In the genomic region with DNA sequence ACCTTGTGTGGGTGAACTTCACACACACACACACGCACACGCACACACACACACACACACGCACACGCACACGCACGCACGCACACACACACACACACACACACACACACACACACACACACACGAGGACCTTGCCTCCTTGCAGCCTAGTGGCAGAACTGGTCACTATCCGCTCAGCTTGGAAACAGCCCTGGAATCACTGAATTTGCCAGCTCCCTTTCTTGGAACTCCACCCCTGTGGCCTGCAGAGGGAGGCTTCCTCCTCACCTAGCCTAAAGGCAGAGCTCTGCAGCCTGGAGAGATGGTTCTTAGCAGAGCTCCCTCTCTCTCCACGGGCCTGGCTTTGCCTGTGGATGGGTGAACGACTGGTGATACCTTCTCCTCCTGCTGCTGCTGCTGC, we compare ENCODE assay signal across 8 mouse cellular contexts. TPM values are rescaled to one million over a fixed set of nuclear protein-coding genes. Genes with fewer than 3 reads are reported as not detected.
DNase-seq lines count a peak whose midpoint lies in the region; ATAC-seq and TF ChIP-seq lines count a peak whose summit lies in the region.
"Had no signal": no experiment of that assay in that cellular context is flagged by ENCODE, and none has a peak within 500 bp of the region (broad histone marks: within the 10 kb centered on the region; RNA-seq: fewer than 3 reads in every experiment).

No protein-coding gene starts in this region.

- H3K9me3 ChIP-seq in embryonic facial prominence, embryonic 12.5 days: no peaks in the 10 kb centered on the region
- H3K9me3 ChIP-seq in intestine, postnatal 0 days (ENCODE audit: control insufficient read depth): 0 out of 2 replicates have a peak, but pooled peaks cover under 1% of the 10 kb centered on the region
- H3K9me3 ChIP-seq in stomach, embryonic 14.5 days (ENCODE audit: control insufficient read depth, low read depth, low read length): peaks cover 2% of the 10 kb centered on the region; the same call in 1 of the 2 replicates

- peak overlapping the region; percentile 96 for H3K4me2 ChIP-seq in embryonic facial prominence, embryonic 12.5 days (replicated peaks)
- peak overlapping the region; percentile 99 for H3K4me2 ChIP-seq in intestine, postnatal 0 days (replicated peaks; ENCODE audit: low read depth)
- H3K4me2 ChIP-seq in stomach, embryonic 14.5 days (replicated peaks; ENCODE audit: low read depth, low read length): peak overlapping the region; percentile 99

- no peak overlapping the region for H3K4me3 ChIP-seq in lung, adult 2 months (replicated peaks; ENCODE audit: extremely low read depth, low read depth, low read length)
- H3K4me3 ChIP-seq in embryonic facial prominence, embryonic 12.5 days: peak overlapping the region; percentile 64
- peak overlapping the region; percentile 60; the same call in 1 of the 2 replicates for H3K4me3 ChIP-seq in intestine, postnatal 0 days (ENCODE audit: low read depth, low read length)
- H3K4me3 ChIP-seq in stomach, embryonic 14.5 days (ENCODE audit: low read depth, low read length): peak overlapping the region; percentile 64; the same call in 1 of the 2 replicates

- H3K36me3 ChIP-seq in embryonic facial prominence, embryonic 12.5 days: no peaks in the 10 kb centered on the region
- H3K36me3 ChIP-seq in intestine, postnatal 0 days (ENCODE audit: control insufficient read depth, insufficient read depth): no peaks in the 10 kb centered on the region
- no peaks in the 10 kb centered on the region for H3K36me3 ChIP-seq in stomach, embryonic 14.5 days (ENCODE audit: control insufficient read depth, insufficient read depth, low read length)

- peak; percentile 8 for DNase-seq in lung, postnatal 10 days
- DNase-seq in lung, adult 2 months: no peak
- no peak for DNase-seq in thymus, postnatal 25 days
- DNase-seq in right cerebral cortex, postnatal 36 days (ENCODE audit: low spot score in 2 of 2): no peak

- no peak overlapping the region for H3K27ac ChIP-seq in embryonic facial prominence, embryonic 12.5 days
- no peak overlapping the region for H3K27ac ChIP-seq in intestine, postnatal 0 days (ENCODE audit: low read depth, low read length)
- H3K27ac ChIP-seq in stomach, embryonic 14.5 days (ENCODE audit: low read length): no peak overlapping the region
- H3K27ac ChIP-seq: macrophage had no signal

- no peak for ATAC-seq in embryonic facial prominence, embryonic 12.5 days (ENCODE audit: insufficient number of reproducible peaks, insufficient read depth, low FRiP score, low TSS enrichment)
- ATAC-seq in intestine, postnatal 0 days: no peak
- ATAC-seq in stomach, embryonic 14.5 days (ENCODE audit: insufficient number of reproducible peaks, insufficient read depth, low FRiP score, low read depth): no peak

- no peak for TF ChIP-seq POLR2A in lung, adult 2 months (IDR thresholded peaks at IDR 0.05; ENCODE audit: borderline replicate concordance, extremely low read depth, low read depth, low read length)

- TF ChIP-seq CTCF in lung, adult 2 months (IDR thresholded peaks at IDR 0.05; ENCODE audit: insufficient read depth, low read length): no peak
- peak; percentile 28 for TF ChIP-seq CTCF in intestine, postnatal 0 days (IDR thresholded peaks at IDR 0.05; ENCODE audit: low read depth)

- WGBS in lung, adult 2 months: 32% methylated on average over 10 of the region's 11 CpGs
- WGBS in embryonic facial prominence, embryonic 12.5 days: 21% methylated on average over 11 of the region's 11 CpGs
- 34% methylated on average over 11 of the region's 11 CpGs for WGBS in intestine, postnatal 0 days
- WGBS in stomach, embryonic 14.5 days: 22% methylated on average over 6 of the region's 11 CpGs

- peaks cover 33% of the 10 kb centered on the region for H3K27me3 ChIP-seq in embryonic facial prominence, embryonic 12.5 days
- H3K27me3 ChIP-seq in intestine, postnatal 0 days (replicated peaks; ENCODE audit: control insufficient read depth, insufficient read depth, low read length): peaks cover 30% of the 10 kb centered on the region
- H3K27me3 ChIP-seq in stomach, embryonic 14.5 days (ENCODE audit: control insufficient read depth, insufficient read depth, low read length): 0 out of 2 replicates have a peak, but pooled peaks cover 2% of the 10 kb centered on the region

- no peak overlapping the region for H3K9ac ChIP-seq in embryonic facial prominence, embryonic 12.5 days
- H3K9ac ChIP-seq in intestine, postnatal 0 days (ENCODE audit: low read depth, low read length): no peak overlapping the region
- no peak overlapping the region; the same call in 1 of the 2 replicates for H3K9ac ChIP-seq in stomach, embryonic 14.5 days (replicated peaks; ENCODE audit: low read depth, low read length)

- H3K4me1 ChIP-seq in lung, adult 2 months (ENCODE audit: control insufficient read depth, insufficient read depth, low read length): peaks cover 5% of the 10 kb centered on the region
- H3K4me1 ChIP-seq in embryonic facial prominence, embryonic 12.5 days: peaks cover 19% of the 10 kb centered on the region
- peaks cover 7% of the 10 kb centered on the region; the same call in 1 of the 2 replicates for H3K4me1 ChIP-seq in intestine, postnatal 0 days (replicated peaks; ENCODE audit: control insufficient read depth, insufficient read depth, low read length)
- H3K4me1 ChIP-seq in stomach, embryonic 14.5 days (ENCODE audit: control insufficient read depth, insufficient read depth, low read length): 0 out of 2 replicates have a peak, but pooled peaks cover 6% of the 10 kb centered on the region

RNA-seq across cellular contexts. Expression of gene Cdh4, which starts 1.7 kb away (rescaled TPM):
- 2.0 and 2.7 TPM in 2 replicates for polyA plus RNA-seq in lung, adult 2 months (2012; rRNA removed)
- 14.9 and 15.0 TPM in 2 replicates for polyA plus RNA-seq in embryonic facial prominence, embryonic 12.5 days (2016; fragmentation: Nextera tagmentation; extraction: Ambion mirVana)
- 2.4 and 3.0 TPM in 2 replicates for polyA plus RNA-seq in intestine, postnatal 0 days (2015; fragmentation: Nextera tagmentation; extraction: Ambion mirVana)
- polyA plus RNA-seq in stomach, embryonic 14.5 days (2014; fragmentation: Nextera tagmentation; extraction: Ambion mirVana): 2.5 and 2.8 TPM in 2 replicates
- polyA plus RNA-seq: macrophage had no signal
